Mouse (Mus musculus) embryonic fibroblast, embryonic 13.5 days (primary cell): ENCODE measurements around the gene Fam166a. TPM values are rescaled to one million over a fixed set of nuclear protein-coding genes. Genes with fewer than 3 reads are reported as not detected.

ENCODE experiments used
- H3K27ac ChIP-seq: 2 replicates; pipeline ENCODE4 v1.5.1; 2012; ENCODE audit warnings: low read length, control low read depth, inconsistent platforms; ENCODE audit not compliant: insufficient read depth
- H3K4me1 ChIP-seq: 2 replicates; pipeline ENCODE4 v1.6.1; 2011; ENCODE audit warnings: low read length; ENCODE audit not compliant: control insufficient read depth, insufficient read depth
- H3K4me3 ChIP-seq: 2 replicates; pipeline ENCODE4 v1.5.1; 2011; ENCODE audit warnings: mild to moderate bottlenecking, control low read depth, low read length; ENCODE audit not compliant: insufficient read depth
- CTCF ChIP-seq: IDR thresholded peaks from 2 replicates; pipeline ENCODE4 v1.5.1; 2011; ENCODE audit warnings: mild to moderate bottlenecking, control low read depth, low read length, moderate library complexity, borderline replicate concordance; ENCODE audit not compliant: insufficient read depth
- POLR2A ChIP-seq: IDR thresholded peaks from 2 replicates; pipeline ENCODE4 v1.6.1; 2011; ENCODE audit warnings: low read depth, mild to moderate bottlenecking, control low read depth, low read length, moderate library complexity
- polyA plus RNA-seq: library from polyadenylated mRNA; stranded (reverse); fragments of >200 nt; gene quantifications from 2 replicates; pipeline ENCODE4 v1.2.4, GENCODE M21; 2011; ENCODE audit warnings: low read depth; ENCODE audit not compliant: missing spikeins, insufficient read length

Gene Fam166a
- polyA plus RNA-seq, 1 experiment = not detected

DNA sequence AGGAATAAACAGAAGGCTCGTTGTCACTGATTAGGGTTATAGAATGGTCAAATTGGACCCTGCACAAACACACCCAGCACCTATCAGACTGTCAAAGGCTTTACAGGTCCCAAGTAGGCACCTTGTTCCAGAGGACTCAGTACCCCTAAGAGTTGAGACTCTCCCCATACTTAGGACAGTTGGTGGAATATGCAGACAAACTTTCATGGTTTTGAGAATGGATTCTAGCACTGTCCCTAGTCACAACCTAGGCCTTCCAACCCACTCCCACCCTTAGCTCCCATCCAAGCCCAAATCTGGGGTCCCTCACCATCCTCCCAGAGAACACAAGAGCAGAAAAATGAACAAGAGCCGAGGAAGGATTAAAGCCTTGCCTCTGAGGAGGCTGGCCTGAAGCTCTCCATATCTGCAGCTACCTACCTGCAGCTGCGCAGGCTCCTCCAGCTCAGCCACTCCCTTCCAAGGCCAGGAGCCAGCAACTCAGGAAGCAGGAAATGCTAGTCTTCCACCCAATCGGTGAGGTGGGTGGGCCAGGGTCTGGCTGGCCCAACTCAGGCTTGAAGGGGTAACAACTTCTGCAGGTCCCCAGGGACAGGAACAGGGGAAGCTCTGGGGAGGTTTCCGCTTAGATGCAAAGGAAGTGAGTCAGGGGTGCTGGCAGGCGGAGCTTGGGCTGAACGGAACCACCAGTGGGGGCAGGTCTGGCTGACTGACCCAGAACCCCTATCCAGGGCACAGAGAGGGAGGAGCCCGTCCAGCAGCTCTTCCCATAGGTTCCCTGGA lies 22.2 kb upstream of the Fam166a start, which contains the start of gene Tor4a:
Gene Tor4a (minus strand): TSS at position 715 of the 783 bp plus-strand sequence.
- peaks cover 18% of the 10 kb centered on the region for H3K4me1 ChIP-seq
- TF ChIP-seq POLR2A (peak; percentile 58), CTCF (no peak)
- peak within 1 kb of the TSS; percentile 53 for H3K27ac ChIP-seq
- peak within 1 kb of the TSS; percentile 42 for H3K4me3 ChIP-seq

DNA sequence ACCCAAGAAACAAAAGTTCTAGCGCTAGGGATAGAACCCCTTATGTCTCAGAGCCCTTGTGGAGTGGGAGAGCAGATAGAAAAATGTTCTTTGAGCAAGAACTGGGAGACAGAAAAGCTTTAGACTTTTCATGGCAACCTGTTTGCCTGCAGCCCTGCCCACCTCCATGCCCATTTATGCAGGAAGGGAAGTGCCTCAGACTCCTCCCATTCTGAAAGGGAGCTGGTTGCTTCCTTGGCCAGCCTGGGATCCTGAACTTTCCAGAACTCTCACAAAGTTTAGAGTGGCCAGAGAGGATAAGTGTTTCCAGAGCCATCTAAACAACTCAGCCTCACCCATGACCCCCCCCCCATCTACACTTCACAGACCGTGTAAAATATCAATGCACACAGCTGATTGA lies 21.4 kb upstream of the Fam166a start:
- no peak for TF ChIP-seq POLR2A
- no peak for TF ChIP-seq CTCF
- Histone ChIP-seq H3K4me1 (peaks cover 18% of the 10 kb centered on the region), H3K27ac (peak overlapping the region; percentile 53), H3K4me3 (no peak overlapping the region)

DNA sequence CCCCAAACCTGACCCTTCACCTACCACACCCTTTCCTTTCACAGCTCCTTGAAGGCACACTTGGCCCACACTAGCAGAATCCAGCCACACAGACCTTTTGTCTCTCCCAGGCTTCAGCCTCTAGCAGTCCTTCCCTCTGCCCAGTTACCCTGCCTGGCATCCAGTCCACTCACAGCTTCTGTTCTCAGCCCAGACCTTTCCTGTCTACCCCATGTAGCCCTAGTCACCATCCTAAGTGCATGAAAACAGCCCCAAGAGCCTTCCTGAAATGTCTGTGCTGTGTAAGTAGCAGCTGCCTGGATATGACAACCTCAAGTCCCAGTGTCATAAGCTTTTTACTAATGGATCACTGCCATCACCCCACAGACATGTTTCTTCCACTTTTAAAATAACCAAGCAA lies 20.6 kb upstream of the Fam166a start:
- Histone ChIP-seq H3K4me1 (peaks cover 18% of the 10 kb centered on the region), H3K27ac (no peak overlapping the region), H3K4me3 (no peak overlapping the region)
- TF ChIP-seq CTCF (no peak), POLR2A (no peak)

DNA sequence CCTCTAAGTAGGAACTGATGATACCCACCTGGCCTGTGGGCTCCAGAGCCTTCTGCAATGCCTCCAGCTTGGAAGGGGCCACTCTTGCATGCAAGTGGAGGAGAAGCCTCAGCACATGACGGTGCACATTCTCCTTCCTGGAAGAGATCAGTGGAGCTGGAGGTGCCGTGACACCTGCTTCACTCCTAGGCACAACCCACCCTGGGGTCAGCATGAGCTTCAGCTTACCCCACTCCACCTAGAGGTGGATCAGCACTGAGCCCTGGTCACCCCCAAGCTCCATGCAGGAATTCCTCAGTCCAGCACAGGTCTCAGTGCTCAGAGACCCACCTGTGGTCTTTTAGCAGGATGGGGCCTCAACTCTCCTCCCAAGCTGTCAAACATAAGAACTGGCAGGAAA lies 17.9 kb upstream of the Fam166a start:
- Histone ChIP-seq H3K4me1 (peaks cover 6% of the 10 kb centered on the region), H3K4me3 (no peak overlapping the region), H3K27ac (no peak overlapping the region)
- TF ChIP-seq POLR2A (no peak), CTCF (no peak)

DNA sequence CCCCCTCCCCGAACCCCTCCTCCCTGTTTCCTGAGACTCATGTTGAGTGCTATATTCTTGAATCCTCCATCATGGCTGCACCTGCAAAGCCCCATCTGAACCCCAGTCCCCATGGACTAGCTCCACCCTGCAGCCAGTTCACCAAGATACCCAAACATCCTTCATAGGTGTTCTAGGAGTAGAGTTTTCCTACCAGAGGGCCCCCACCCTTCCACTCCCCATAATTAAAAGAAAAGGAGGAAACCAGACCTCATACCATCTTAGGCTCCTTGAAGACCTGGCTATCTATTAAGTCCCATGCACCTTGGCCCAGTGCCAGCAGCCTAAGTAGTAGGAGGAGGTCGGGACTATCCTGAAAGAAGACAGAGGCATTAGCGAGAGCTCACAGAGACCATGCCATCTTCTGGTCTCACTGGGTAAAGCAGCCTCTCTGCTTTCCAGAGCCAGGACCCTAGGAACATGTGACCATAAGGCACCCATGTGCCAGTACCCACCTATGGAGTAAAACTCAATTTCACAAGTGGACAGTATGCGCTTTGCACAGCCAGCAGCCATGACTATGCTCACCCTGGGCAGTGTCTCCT lies 14.8 kb upstream of the Fam166a start:
- Histone ChIP-seq H3K4me3 (no peak overlapping the region), H3K27ac (no peak overlapping the region), H3K4me1 (peaks cover 6% of the 10 kb centered on the region)
- TF ChIP-seq CTCF (no peak), POLR2A (no peak)

DNA sequence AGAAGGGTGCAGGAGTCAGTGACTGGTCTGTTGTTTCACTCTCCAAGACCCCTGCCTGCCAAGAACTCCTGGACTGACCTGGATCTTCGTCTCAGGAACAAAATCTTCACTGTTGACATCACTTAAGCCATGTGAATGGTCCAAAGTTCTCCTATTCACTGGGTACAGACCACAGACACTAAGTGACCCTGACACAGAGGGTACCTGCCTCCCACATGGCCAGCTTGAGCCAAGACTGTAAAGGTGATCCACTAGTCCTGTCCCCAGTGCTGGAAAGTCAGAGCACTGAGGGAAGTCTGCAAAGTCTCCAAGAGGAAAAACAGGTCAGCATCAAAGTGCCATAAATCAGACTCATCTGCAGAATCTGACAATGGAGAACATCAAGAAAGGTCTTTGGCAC lies 11.0 kb upstream of the Fam166a start:
- H3K4me1 ChIP-seq = no peaks in the 10 kb centered on the region
- TF ChIP-seq POLR2A = no peak
- no peak for TF ChIP-seq CTCF
- no peak overlapping the region for H3K27ac ChIP-seq
- no peak overlapping the region for H3K4me3 ChIP-seq

DNA sequence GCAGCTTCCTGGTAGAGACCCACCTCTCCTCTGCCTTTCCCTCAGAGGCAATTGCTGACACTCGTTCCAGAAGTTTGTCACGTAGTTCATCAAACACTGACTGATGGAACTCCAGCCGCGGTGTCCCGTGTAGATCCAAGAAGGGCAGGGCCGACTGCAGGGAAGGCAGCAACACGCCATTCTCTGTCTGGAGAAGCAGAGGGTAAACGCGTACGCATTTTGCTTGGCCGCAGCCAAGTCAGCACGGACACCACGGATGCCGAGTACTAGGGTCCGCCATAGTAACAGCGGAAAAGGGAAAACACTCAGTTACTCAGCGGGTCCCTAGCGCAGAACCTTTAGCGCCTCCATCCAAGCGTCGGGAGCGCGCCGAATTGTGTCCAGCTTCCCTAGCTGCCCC lies 7.9 kb upstream of the Fam166a start:
- no peaks in the 10 kb centered on the region for H3K4me1 ChIP-seq
- peak overlapping the region; percentile 81 for H3K4me3 ChIP-seq
- H3K27ac ChIP-seq = peak overlapping the region; percentile 31; the same call in 1 of the 2 replicates
- TF ChIP-seq POLR2A = no peak
- no peak for TF ChIP-seq CTCF

DNA sequence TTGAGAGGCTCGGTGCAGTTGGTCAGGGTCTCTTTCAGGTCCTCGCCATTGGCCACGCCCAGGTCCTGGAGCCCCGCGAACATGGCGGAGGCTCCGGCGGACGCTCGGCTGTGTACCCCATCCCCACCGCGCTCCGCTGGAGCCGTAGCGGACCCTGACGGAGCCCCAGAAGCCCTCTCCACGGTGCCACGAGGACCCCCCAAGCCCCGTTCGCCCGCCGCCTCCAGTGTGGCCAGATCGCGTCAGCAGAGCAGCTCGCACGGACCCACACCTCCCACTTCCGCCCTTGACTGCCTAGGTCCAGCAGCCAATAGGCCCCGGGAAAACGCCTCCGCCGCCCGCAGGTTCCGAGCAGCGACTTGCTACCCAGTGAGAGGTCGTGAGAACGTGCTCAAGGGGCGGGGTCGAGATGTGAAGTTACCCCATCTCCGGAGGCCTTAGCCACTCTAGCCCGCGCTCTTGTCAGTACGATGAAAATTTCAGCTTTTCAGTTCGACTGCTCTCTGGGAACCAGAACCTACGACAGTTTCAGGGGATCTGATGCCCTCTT lies 7.3 kb upstream of the Fam166a start, which contains the start of gene Nelfb:
Gene Nelfb (minus strand): TSS at position 369 of the 550 bp plus-strand sequence.
- no peaks in the 10 kb centered on the region for H3K4me1 ChIP-seq
- H3K4me3 ChIP-seq = peak within 1 kb of the TSS; percentile 81
- TF ChIP-seq CTCF (no peak), POLR2A (peak; percentile 83)
- H3K27ac ChIP-seq = peak within 1 kb of the TSS; percentile 31; the same call in 1 of the 2 replicates

DNA sequence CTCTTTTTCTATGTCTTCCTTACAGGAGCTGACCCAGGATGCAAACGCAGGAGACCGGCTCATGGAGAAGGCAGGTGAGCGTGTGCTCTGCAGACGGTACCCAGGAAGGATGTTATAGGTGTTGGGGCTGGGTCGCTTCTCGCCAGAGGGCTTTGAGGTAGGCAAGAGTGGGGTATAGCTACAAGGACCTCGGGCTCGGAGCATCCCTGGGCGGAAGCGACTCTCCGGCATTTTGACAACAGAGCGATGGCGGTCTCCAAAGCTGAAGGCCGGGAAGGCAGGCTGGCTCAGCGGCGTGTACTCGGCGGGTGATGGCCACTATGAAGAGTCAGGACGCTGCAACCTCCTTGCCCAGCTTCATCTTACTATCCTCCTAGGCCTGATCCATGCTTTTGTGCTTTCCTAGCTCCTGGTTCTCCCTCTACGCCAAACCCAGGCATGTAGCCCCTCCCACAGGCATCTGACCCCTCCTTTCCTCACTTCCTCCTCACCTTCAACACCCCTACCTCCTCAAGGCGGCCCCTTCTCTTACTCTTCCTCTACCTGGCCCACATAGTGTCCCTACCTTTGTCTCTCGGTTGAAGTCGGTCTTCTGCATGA lies 5.2 kb upstream of the Fam166a start:
- TF ChIP-seq POLR2A = no peak
- TF ChIP-seq CTCF = no peak
- Histone ChIP-seq H3K27ac (no peak overlapping the region), H3K4me1 (no peaks in the 10 kb centered on the region), H3K4me3 (no peak overlapping the region)
